Mouse (Mus musculus): ENCODE measurements around the gene Ezr. TPM values are rescaled to one million over a fixed set of nuclear protein-coding genes. Genes with fewer than 3 reads are reported as not detected.

Ezr gene
- total RNA-seq (2022) = 1 to 10 TPM in 3 of 4 experiments, under 1 TPM in 1; 0.58 to 1.5 (median 1.3) TPM

- DNase-seq (ENCODE audit: low spot score in 2 of 2) = peak; percentile 72 to 78
Observed at GRCm38 (mm10) chr17:6782611-6783005, at the start of gene Ezr. Gene Ezr (minus strand): TSS chr17:6782784.

DNA sequence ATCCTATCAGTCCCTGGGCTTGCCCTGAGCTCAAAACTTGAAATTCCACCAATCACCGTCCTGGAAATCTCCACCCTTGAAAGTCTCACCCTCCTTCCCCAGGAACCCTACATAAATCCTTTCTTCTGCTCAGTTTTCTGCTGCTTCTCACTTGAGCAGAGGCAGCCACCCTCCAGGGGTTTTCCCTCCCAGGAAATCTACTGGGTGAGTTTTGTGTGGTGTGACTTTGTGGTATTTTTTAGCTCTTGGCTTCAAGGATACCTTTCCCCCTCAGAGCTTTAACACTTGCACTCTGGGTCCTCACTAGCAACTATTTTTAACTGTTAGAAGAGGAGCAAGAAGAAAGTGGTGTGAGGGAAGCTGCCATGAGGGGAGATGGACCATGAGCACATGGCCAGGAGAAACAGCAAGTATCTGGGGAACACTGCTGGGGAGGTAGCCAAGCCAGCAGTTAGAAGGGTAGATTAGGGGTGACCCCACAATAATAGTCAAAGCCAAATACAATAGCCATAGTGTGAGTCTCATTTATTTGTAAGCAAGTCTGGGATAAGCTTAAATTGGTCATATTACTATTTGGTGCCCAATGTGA is 47.5 kb upstream of the Ezr start:
- no peak for DNase-seq (ENCODE audit: low spot score in 2 of 2)

DNA sequence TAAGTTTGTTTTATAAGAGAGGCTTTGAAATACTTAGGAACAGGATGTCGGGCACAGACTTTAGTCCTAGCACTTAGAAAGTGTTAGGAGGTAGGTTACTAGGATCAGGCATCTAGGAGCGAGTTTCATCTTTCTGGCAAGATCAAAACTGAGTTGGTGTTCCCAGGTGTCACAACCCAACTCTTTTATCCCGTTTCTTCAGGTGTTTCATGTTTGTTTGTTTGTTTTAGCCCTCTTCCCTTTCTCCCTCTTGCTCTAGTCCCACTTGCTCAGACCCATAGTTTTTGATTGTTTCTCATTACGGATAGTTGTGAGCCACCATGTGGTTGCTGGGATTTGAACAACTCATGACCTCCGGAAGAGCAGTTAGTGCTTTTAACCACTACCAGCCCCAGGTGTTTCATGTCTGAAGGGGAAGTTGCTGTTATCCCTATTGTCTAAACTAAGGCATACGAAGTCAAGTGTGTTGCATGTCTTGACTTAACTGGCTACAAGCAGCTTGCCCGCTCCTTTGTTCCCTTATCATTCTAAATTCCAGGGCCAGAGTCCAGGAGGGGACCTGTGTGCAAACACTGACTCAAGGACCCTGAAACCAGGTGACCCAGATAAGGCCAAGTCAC is 46.1 kb upstream of the Ezr start:
- DNase-seq (ENCODE audit: low spot score in 2 of 2) = no peak

GRCm38 (mm10) chr17:6827740-6828461 is 45.3 kb upstream of the Ezr start:
- peak; percentile 75 to 84 for DNase-seq (ENCODE audit: low spot score in 2 of 2)

GRCm38 (mm10) chr17:6827159-6827733 is 44.7 kb upstream of the Ezr start:
- DNase-seq (ENCODE audit: low spot score in 2 of 2) = no peak

DNA sequence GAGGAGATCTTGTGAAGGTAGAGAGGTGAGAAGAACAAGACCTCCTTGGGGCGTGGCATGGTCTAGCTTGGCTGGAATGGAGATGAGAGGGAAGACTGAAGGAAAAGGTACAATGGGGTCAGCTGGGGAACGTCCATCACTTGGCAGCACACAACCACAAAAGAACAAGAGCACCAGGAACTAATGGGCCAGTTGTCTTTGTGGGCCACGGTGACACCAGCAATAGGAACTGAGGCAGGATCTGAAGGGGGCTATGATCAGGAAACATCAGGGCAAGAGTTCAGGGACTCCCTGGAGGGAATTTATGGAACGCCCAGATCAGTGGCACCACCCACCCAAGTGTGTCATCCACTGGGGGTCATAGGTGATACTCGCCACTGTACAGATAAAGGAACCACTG is 34.2 kb upstream of the Ezr start:
- no peak for DNase-seq (ENCODE audit: low spot score in 2 of 2)

DNA sequence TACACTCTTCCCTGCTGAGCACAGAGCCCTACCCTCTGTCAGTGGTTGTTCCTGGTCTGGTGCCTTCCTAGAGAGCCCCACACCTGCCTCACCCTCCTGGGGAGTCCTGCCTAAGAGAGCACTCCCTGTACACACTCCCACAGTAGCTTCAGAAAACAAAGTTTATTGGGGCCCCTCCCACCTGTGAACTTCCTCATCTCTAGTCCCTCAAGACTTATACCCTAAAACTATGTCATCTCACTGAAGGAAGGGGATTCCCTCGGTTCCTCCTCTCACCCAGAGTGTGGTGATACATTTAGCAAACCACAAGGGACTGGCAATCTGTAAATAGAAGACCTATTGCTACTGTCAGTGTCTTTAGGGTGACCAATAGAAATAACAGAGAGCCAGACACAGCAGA is 33.6 kb upstream of the Ezr start:
- DNase-seq (ENCODE audit: low spot score in 2 of 2) = no peak

DNA sequence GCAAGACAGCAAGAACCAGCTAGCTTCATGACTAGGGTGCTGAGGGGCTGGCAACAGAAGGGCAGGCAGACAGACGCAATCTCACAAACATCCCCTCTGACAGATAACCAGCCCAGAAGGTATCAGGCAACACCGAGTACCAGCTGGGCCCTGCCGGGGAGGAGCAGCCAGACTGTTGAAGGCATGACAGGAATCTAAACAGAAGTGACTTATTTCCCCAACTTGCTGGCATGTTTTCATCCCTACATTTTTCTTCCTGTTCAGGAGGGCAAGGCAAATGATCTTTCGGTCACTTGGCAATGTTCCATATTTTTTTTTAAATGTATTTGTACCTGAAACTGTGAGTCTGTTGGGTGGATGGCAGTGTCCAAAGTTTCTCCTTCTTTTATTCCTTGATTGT is 32.1 kb upstream of the Ezr start:
- no peak for DNase-seq (ENCODE audit: low spot score in 2 of 2)

DNA sequence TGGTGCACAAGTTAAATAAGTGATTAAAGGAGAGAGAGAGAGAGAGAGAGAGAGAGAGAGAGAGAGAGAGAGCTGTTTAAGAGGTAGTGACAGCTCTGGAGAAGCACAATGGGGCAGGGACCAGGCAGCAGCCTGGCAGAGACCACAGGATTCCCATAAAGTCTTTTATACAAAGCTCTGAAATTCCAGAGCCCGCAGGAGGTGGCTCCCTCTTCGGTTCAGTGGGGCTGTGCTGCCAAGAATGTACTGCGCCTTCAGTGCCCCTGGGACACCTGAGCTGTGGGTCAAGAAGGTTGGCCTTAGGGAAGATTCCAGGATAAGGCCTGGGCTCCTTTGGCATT is 30.2 kb upstream of the Ezr start:
- DNase-seq (ENCODE audit: low spot score in 2 of 2) = no peak

- no peak for DNase-seq (ENCODE audit: low spot score in 2 of 2)
Observed at GRCm38 (mm10) chr17:6811931-6812850, 29.6 kb upstream of the Ezr start.

DNA sequence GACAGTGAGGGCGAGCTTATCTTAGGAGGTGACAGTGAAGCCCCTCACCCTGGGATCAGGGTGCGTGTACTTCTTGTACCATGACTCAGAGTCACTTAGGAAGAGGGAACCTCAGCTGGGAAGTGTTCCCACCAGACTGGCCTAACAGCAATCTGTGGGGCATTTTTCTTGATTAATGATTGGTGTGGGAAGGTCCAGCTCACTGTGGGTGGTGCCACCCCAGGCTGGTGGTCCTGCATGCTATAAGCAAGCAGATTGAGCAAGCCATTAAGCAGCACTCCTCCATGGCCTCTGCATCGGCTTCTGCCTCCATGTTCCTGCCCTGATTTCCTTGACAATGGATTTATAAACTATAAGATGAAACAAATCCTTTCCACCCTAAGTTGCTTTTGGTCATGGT is 26.7 kb upstream of the Ezr start:
- DNase-seq (ENCODE audit: low spot score in 2 of 2) = no peak

GRCm38 (mm10) chr17:6808521-6809165 is 26.1 kb upstream of the Ezr start:
- DNase-seq (ENCODE audit: low spot score in 2 of 2) = no peak

- no peak for DNase-seq (ENCODE audit: low spot score in 2 of 2)
Observed at GRCm38 (mm10) chr17:6807827-6808520, 25.4 kb upstream of the Ezr start.

GRCm38 (mm10) chr17:6804853-6805543 is 22.4 kb upstream of the Ezr start:
- no peak for DNase-seq (ENCODE audit: low spot score in 2 of 2)

- DNase-seq (ENCODE audit: low spot score in 2 of 2) = no peak
Observed at GRCm38 (mm10) chr17:6804111-6804510, 21.5 kb upstream of the Ezr start.

DNA sequence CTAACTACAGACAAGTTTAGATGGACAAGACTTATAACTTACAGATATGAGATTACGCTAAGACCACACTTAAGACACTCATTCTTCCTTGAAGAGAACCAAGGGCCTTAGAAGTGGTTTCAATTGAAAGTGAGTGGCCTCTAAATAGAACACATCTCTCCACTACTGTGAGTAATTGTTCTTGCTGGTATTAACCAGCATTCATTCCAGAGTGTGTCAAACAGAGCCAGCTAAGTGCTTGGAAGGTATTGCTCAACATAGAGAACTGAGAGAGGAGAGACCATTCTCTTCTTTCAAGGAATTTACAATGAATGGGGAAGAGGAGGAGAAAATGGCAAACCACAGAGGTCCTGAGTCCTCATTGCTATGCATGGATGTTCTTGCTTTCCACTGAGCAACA is 21.0 kb upstream of the Ezr start:
- no peak for DNase-seq (ENCODE audit: low spot score in 2 of 2)

DNA sequence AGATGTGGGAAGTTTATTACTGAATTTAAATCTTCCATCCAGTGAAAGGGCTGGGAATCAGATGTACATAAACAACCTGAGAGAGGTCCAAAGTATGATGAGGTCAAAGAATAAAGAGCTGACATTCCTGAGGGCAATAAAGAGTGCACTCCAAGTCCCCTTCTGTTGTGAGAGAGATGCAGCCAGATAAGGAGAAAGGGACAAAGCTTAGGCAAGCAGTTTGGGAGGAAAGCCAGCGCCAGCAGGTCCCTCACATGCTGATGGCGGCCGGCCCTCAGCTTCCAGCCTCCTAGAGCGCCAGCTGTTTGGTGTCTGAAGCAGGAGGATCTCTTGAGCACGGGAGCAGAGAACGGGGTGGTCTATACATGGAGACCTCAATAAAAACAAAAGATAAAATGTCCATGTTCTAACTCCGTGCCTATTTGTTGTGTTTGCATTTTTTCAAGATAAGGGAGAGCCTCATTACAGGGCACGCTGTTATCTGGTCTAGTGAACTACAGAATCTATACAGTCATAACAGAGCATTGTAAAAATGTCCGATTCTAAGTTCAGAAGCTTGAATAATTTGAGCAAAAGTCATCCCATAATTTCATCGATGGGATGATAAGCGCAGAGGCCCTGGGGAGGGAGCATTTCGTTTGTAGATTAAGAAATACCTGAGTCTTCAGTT is 15.9 kb upstream of the Ezr start:
- no peak for DNase-seq (ENCODE audit: low spot score in 2 of 2)

DNA sequence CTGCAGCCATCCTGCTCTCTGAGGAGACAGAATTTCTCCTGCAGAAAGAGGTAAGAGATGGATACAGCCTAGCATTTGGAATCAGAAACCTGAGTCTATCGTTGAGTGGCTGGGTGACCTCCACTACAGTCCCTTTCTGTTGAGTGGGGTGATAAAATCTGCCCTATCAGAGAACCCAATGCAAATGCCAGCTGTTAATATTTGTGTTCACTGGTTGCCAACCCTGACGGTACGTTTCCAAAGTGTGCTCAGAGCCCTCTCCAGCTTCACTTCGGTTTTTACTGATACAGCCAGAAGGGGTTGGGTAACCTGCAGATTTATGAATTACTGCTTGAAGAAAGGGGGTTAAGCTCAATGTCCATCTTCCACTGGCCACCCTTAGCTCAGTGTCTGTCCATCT is 14.9 kb upstream of the Ezr start:
- no peak for DNase-seq (ENCODE audit: low spot score in 2 of 2)

- DNase-seq (ENCODE audit: low spot score in 2 of 2) = no peak
Observed at GRCm38 (mm10) chr17:6794160-6794751, 11.7 kb upstream of the Ezr start.
